ENCODE assay signal across 8 mouse cellular contexts in genomic region chr11:90001396-90002230, GRCm38 (mm10). TPM values are rescaled to one million over a fixed set of nuclear protein-coding genes. Genes with fewer than 3 reads are reported as not detected.
DNase-seq lines count a peak whose midpoint lies in the region; ATAC-seq and TF ChIP-seq lines count a peak whose summit lies in the region.

No protein-coding gene starts in this region.

- no peak for TF ChIP-seq EP300 in ES-Bruce4 (IDR thresholded peaks at IDR 0.05; ENCODE audit: insufficient read depth, low read depth, low read length)
- no peak for TF ChIP-seq EP300 in liver, embryonic 14.5 days (IDR thresholded peaks at IDR 0.05; ENCODE audit: low read depth)

- WGBS in heart, embryonic 13.5 days: 83% methylated on average over 10 of the region's 10 CpGs
- WGBS in forebrain, embryonic 13.5 days: 90% methylated on average over 10 of the region's 10 CpGs
- WGBS in liver, embryonic 14.5 days (ENCODE audit: insufficient replicate concordance): 65% methylated on average over 10 of the region's 10 CpGs

- no peaks in the 10 kb centered on the region for H3K9me3 ChIP-seq in heart, embryonic 13.5 days
- no peaks in the 10 kb centered on the region for H3K9me3 ChIP-seq in ES-Bruce4 (replicated peaks; ENCODE audit: control insufficient read depth, insufficient read depth, low read length, poor library complexity, severe bottlenecking)
- H3K9me3 ChIP-seq in forebrain, embryonic 13.5 days (replicated peaks): no peaks in the 10 kb centered on the region
- no peaks in the 10 kb centered on the region for H3K9me3 ChIP-seq in liver, embryonic 14.5 days (ENCODE audit: control insufficient read depth, low read length)

- ATAC-seq in heart, embryonic 13.5 days (ENCODE audit: extremely low read depth, insufficient number of reproducible peaks, low FRiP score, low TSS enrichment): no peak
- ATAC-seq in forebrain, embryonic 13.5 days: no peak
- ATAC-seq in liver, embryonic 14.5 days (ENCODE audit: insufficient read depth): no peak

- H3K4me1 ChIP-seq in heart, embryonic 13.5 days: peaks cover 12% of the 10 kb centered on the region
- no peaks in the 10 kb centered on the region for H3K4me1 ChIP-seq in ES-Bruce4 (ENCODE audit: control insufficient read depth, insufficient read depth, low read length)
- peaks cover 10% of the 10 kb centered on the region for H3K4me1 ChIP-seq in forebrain, embryonic 13.5 days
- H3K4me1 ChIP-seq in liver, embryonic 14.5 days (replicated peaks; ENCODE audit: control insufficient read depth in 2 of 2, insufficient read depth in 2 of 2, low read length in 1 of 2): peaks cover 7 to 13% of the 10 kb centered on the region in 2 experiments; a peak in 3 of 4 replicates

- no peaks in the 10 kb centered on the region for H3K36me3 ChIP-seq in heart, embryonic 13.5 days
- H3K36me3 ChIP-seq in ES-Bruce4 (ENCODE audit: control insufficient read depth, insufficient read depth, low read length, poor library complexity, severe bottlenecking): no peaks in the 10 kb centered on the region
- H3K36me3 ChIP-seq in forebrain, embryonic 13.5 days (ENCODE audit: poor library complexity, severe bottlenecking): no peaks in the 10 kb centered on the region
- H3K36me3 ChIP-seq in liver, embryonic 14.5 days (replicated peaks; ENCODE audit: control insufficient read depth, insufficient read depth, low read depth): no peaks in the 10 kb centered on the region

- peak overlapping the region; percentile 93 for H3K4me2 ChIP-seq in heart, embryonic 13.5 days
- peak overlapping the region; percentile 70 for H3K4me2 ChIP-seq in forebrain, embryonic 13.5 days
- H3K4me2 ChIP-seq in liver, embryonic 14.5 days (ENCODE audit: low read depth): peak overlapping the region; percentile 91

- H3K4me3 ChIP-seq in heart, embryonic 13.5 days: peak overlapping the region; percentile 75
- 0 out of 2 replicates have a peak overlapping the region, but pooled peaks have one; percentile 77 for H3K4me3 ChIP-seq in ES-Bruce4 (ENCODE audit: low read depth, low read length)
- no peak overlapping the region for H3K4me3 ChIP-seq in forebrain, embryonic 13.5 days
- H3K4me3 ChIP-seq in liver, embryonic 14.5 days (ENCODE audit: insufficient read depth in 1 of 2, low read depth in 2 of 2, low read length in 2 of 2): peak overlapping the region; percentile 69 to 78; a peak in 3 of 4 replicates

- peak overlapping the region; percentile 87 for H3K9ac ChIP-seq in heart, embryonic 13.5 days
- 0 out of 2 replicates have a peak overlapping the region, but pooled peaks have one; percentile 72 for H3K9ac ChIP-seq in ES-Bruce4 (ENCODE audit: low read depth, poor library complexity, severe bottlenecking)
- H3K9ac ChIP-seq in forebrain, embryonic 13.5 days: no peak overlapping the region
- H3K9ac ChIP-seq in liver, embryonic 14.5 days (replicated peaks): no peak overlapping the region; the same call in 1 of the 2 replicates

- DNase-seq in heart, adult 18-20 months: no peak
- no peak for DNase-seq in liver, embryonic 14.5 days (ENCODE audit: low read depth in 3 of 3, low spot score in 3 of 3)
- DNase-seq in adrenal gland, adult 8-10 months: no peak
- no peak for DNase-seq in cerebellum, adult 18-20 months
- no peak for DNase-seq in cerebellum, adult 11-12 months

- TF ChIP-seq CTCF in ES-Bruce4 (IDR thresholded peaks at IDR 0.05; ENCODE audit: low read depth, low read length): no peak
- no peak for TF ChIP-seq CTCF in liver, embryonic 14.5 days (IDR thresholded peaks at IDR 0.05; ENCODE audit: low read depth)

- H3K27ac ChIP-seq in heart, embryonic 13.5 days (replicated peaks): no peak overlapping the region
- no peak overlapping the region for H3K27ac ChIP-seq in ES-Bruce4 (ENCODE audit: insufficient read depth, low read length)
- H3K27ac ChIP-seq in forebrain, embryonic 13.5 days: no peak overlapping the region
- H3K27ac ChIP-seq in liver, embryonic 14.5 days: no peak overlapping the region

- no peaks in the 10 kb centered on the region for H3K27me3 ChIP-seq in heart, embryonic 13.5 days (replicated peaks)
- no peaks in the 10 kb centered on the region; the same call in 1 of the 2 replicates for H3K27me3 ChIP-seq in ES-Bruce4 (ENCODE audit: control insufficient read depth, insufficient read depth, low read length, poor library complexity, severe bottlenecking)
- H3K27me3 ChIP-seq in forebrain, embryonic 13.5 days: no peaks in the 10 kb centered on the region
- no peaks in the 10 kb centered on the region for H3K27me3 ChIP-seq in liver, embryonic 14.5 days (ENCODE audit: control insufficient read depth, insufficient read depth, low read length)

- no peak for TF ChIP-seq POLR2A in ES-Bruce4 (IDR thresholded peaks at IDR 0.05; ENCODE audit: insufficient read depth, low read length)

RNA-seq across cellular contexts. Expression of gene Pctp, which starts 1.1 kb away (rescaled TPM):
- polyA plus RNA-seq in heart, embryonic 13.5 days (2015; fragmentation: Nextera tagmentation; extraction: Ambion mirVana): 11.3 and 12.9 TPM in 2 replicates
- 1 to 10 TPM; 4.0 to 4.7 TPM for total RNA-seq in heart, adult 18-20 months (2021)
- 13.9 and 14.0 TPM in 2 replicates for polyA plus RNA-seq in ES-Bruce4 (2011; ENCODE audit: insufficient read depth, insufficient read length, low read depth, missing spikeins)
- polyA plus RNA-seq in forebrain, embryonic 13.5 days (2015; fragmentation: Nextera tagmentation; extraction: Ambion mirVana): 2.6 TPM in 2 replicates
- 3.6 and 5.1 TPM in 2 replicates for polyA plus RNA-seq in liver, embryonic 14.5 days (2012; rRNA removed)
- 4.3 TPM in 2 replicates for polyA plus RNA-seq in liver, embryonic 14.5 days (2014; fragmentation: Nextera tagmentation; extraction: Ambion mirVana)
- 1 to 10 TPM; 8.0 to 9.5 (median 8.6) TPM for total RNA-seq in adrenal gland, adult 8-10 months (2022)

RNA-seq across cellular contexts. Expression of gene Tmem100, which starts 28.5 kb away (rescaled TPM):
- 11.4 and 12.3 TPM in 2 replicates for polyA plus RNA-seq in heart, embryonic 13.5 days (2015; fragmentation: Nextera tagmentation; extraction: Ambion mirVana)
- total RNA-seq in heart, adult 18-20 months (2021): 10 to 100 TPM in 1 of 2 experiments, 1 to 10 TPM in 1; 9.8 to 15.2 TPM
- polyA plus RNA-seq in ES-Bruce4 (2011; ENCODE audit: insufficient read depth, insufficient read length, low read depth, missing spikeins): 0.45 and 1.0 TPM in 2 replicates
- 4.8 and 5.0 TPM in 2 replicates for polyA plus RNA-seq in forebrain, embryonic 13.5 days (2015; fragmentation: Nextera tagmentation; extraction: Ambion mirVana)
- polyA plus RNA-seq in liver, embryonic 14.5 days (2012; rRNA removed): 0.13 TPM in 2 replicates
- polyA plus RNA-seq in liver, embryonic 14.5 days (2014; fragmentation: Nextera tagmentation; extraction: Ambion mirVana): 0.18 and 0.24 TPM in 2 replicates
- total RNA-seq in adrenal gland, adult 8-10 months (2022): 1 to 10 TPM; 1.9 to 3.9 (median 3.3) TPM

Comparison
In these comparisons a context has a peak if more than half of its experiments do, and no peak if none do; other contexts are left out.
1. H3K9ac ChIP-seq: peak in heart, embryonic 13.5 days (single experiment) and ES-Bruce4 (single experiment); none in forebrain, embryonic 13.5 days (single experiment) and liver, embryonic 14.5 days (single experiment).
2. Peak in every context shown above with its lines, with median percentiles within 50 percentile points of each other: H3K4me2 ChIP-seq.